Mouse (Mus musculus): ENCODE results near the gene Dtnb. TPM values are rescaled to one million over a fixed set of nuclear protein-coding genes. Genes with fewer than 3 reads are reported as not detected.

The Dtnb gene
- total and polyA plus RNA-seq, 3 experiments = 0.38 to 13.1 TPM; not detected in 1

GRCm38 (mm10) chr12:3602786-3603185 is 30.6 kb downstream of the Dtnb start:
- no peak for DNase-seq (ENCODE audit: low spot score)
- peaks cover 2% of the 10 kb centered on the region; the same call in 1 of the 2 replicates for H3K27me3 ChIP-seq (ENCODE audit: insufficient read depth, low read length)
- H3K9me3 ChIP-seq (replicated peaks) = no peaks in the 10 kb centered on the region
- no peak for ATAC-seq (ENCODE audit: extremely low read depth, insufficient number of reproducible peaks, low FRiP score, poor library complexity, severe bottlenecking)
- no peaks in the 10 kb centered on the region for H3K4me1 ChIP-seq (ENCODE audit: insufficient read depth, low read depth, low read length)
- H3K36me3 ChIP-seq (replicated peaks) = no peaks in the 10 kb centered on the region
- H3K4me3 ChIP-seq (ENCODE audit: low read depth, low read length) = no peak overlapping the region
- TF ChIP-seq GATA1 (IDR thresholded peaks at IDR 0.05; ENCODE audit: borderline replicate concordance, low read length) (no peak), GATA2 (IDR thresholded peaks at IDR 0.05; ENCODE audit: borderline replicate concordance, low read depth, low read length) (no peak), POLR2AphosphoS5 (IDR thresholded peaks at IDR 0.05; ENCODE audit: insufficient replicate concordance, low read depth, low read length) (no peak), TAL1 (conservative IDR thresholded peaks at IDR 0.05; ENCODE audit: low read depth, low read length) (no peak), CTCF (IDR thresholded peaks at IDR 0.05; ENCODE audit: low read depth, low read length) (no peak)

- H3K4me3 ChIP-seq (ENCODE audit: low read depth, low read length) = no peak overlapping the region
- no peaks in the 10 kb centered on the region for H3K4me1 ChIP-seq (ENCODE audit: insufficient read depth, low read depth, low read length)
- H3K36me3 ChIP-seq (replicated peaks) = no peaks in the 10 kb centered on the region
- TF ChIP-seq TAL1 (conservative IDR thresholded peaks at IDR 0.05; ENCODE audit: low read depth, low read length) (no peak), CTCF (IDR thresholded peaks at IDR 0.05; ENCODE audit: low read depth, low read length) (no peak), POLR2AphosphoS5 (IDR thresholded peaks at IDR 0.05; ENCODE audit: insufficient replicate concordance, low read depth, low read length) (no peak), GATA1 (IDR thresholded peaks at IDR 0.05; ENCODE audit: borderline replicate concordance, low read length) (no peak), GATA2 (IDR thresholded peaks at IDR 0.05; ENCODE audit: borderline replicate concordance, low read depth, low read length) (no peak)
- ATAC-seq (ENCODE audit: extremely low read depth, insufficient number of reproducible peaks, low FRiP score, poor library complexity, severe bottlenecking) = no peak
- no peak for DNase-seq (ENCODE audit: low spot score)
- peaks cover 2% of the 10 kb centered on the region; the same call in 1 of the 2 replicates for H3K27me3 ChIP-seq (ENCODE audit: insufficient read depth, low read length)
- H3K9me3 ChIP-seq (replicated peaks) = no peaks in the 10 kb centered on the region
Measured at GRCm38 (mm10) chr12:3606202-3606601, 34.0 kb downstream of the Dtnb start.

- TF ChIP-seq CTCF (IDR thresholded peaks at IDR 0.05; ENCODE audit: low read depth, low read length) (no peak), TAL1 (conservative IDR thresholded peaks at IDR 0.05; ENCODE audit: low read depth, low read length) (no peak), GATA1 (IDR thresholded peaks at IDR 0.05; ENCODE audit: borderline replicate concordance, low read length) (no peak), POLR2AphosphoS5 (IDR thresholded peaks at IDR 0.05; ENCODE audit: insufficient replicate concordance, low read depth, low read length) (no peak), GATA2 (IDR thresholded peaks at IDR 0.05; ENCODE audit: borderline replicate concordance, low read depth, low read length) (no peak)
- Histone ChIP-seq H3K36me3 (replicated peaks) (no peaks in the 10 kb centered on the region), H3K4me3 (ENCODE audit: low read depth, low read length) (no peak overlapping the region), H3K9me3 (replicated peaks) (no peaks in the 10 kb centered on the region), H3K27me3 (ENCODE audit: insufficient read depth, low read length) (peaks cover 2% of the 10 kb centered on the region; the same call in 1 of the 2 replicates), H3K4me1 (ENCODE audit: insufficient read depth, low read depth, low read length) (no peaks in the 10 kb centered on the region)
- ATAC-seq (ENCODE audit: extremely low read depth, insufficient number of reproducible peaks, low FRiP score, poor library complexity, severe bottlenecking) (no peak), DNase-seq (ENCODE audit: low spot score) (no peak)
Measured at GRCm38 (mm10) chr12:3609747-3610146, 37.6 kb downstream of the Dtnb start.

GRCm38 (mm10) chr12:3611871-3612270 is 39.7 kb downstream of the Dtnb start:
- Histone ChIP-seq H3K9me3 (replicated peaks) (no peaks in the 10 kb centered on the region), H3K27me3 (ENCODE audit: insufficient read depth, low read length) (0 out of 2 replicates have a peak, but pooled peaks cover 1% of the 10 kb centered on the region), H3K4me3 (ENCODE audit: low read depth, low read length) (no peak overlapping the region), H3K36me3 (replicated peaks) (no peaks in the 10 kb centered on the region), H3K4me1 (ENCODE audit: insufficient read depth, low read depth, low read length) (no peaks in the 10 kb centered on the region)
- TF ChIP-seq GATA2 (IDR thresholded peaks at IDR 0.05; ENCODE audit: borderline replicate concordance, low read depth, low read length) = no peak
- no peak for TF ChIP-seq GATA1 (IDR thresholded peaks at IDR 0.05; ENCODE audit: borderline replicate concordance, low read length)
- TF ChIP-seq TAL1 (conservative IDR thresholded peaks at IDR 0.05; ENCODE audit: low read depth, low read length) = no peak
- no peak for TF ChIP-seq POLR2AphosphoS5 (IDR thresholded peaks at IDR 0.05; ENCODE audit: insufficient replicate concordance, low read depth, low read length)
- no peak for TF ChIP-seq CTCF (IDR thresholded peaks at IDR 0.05; ENCODE audit: low read depth, low read length)
- ATAC-seq (ENCODE audit: extremely low read depth, insufficient number of reproducible peaks, low FRiP score, poor library complexity, severe bottlenecking) (no peak), DNase-seq (ENCODE audit: low spot score) (no peak)

GRCm38 (mm10) chr12:3615041-3615440 is 42.9 kb downstream of the Dtnb start:
- Histone ChIP-seq H3K4me1 (ENCODE audit: insufficient read depth, low read depth, low read length) (no peaks in the 10 kb centered on the region), H3K36me3 (replicated peaks) (no peaks in the 10 kb centered on the region), H3K27me3 (ENCODE audit: insufficient read depth, low read length) (0 out of 2 replicates have a peak, but pooled peaks cover 2% of the 10 kb centered on the region), H3K9me3 (replicated peaks) (no peaks in the 10 kb centered on the region), H3K4me3 (ENCODE audit: low read depth, low read length) (no peak overlapping the region)
- no peak for TF ChIP-seq GATA1 (IDR thresholded peaks at IDR 0.05; ENCODE audit: borderline replicate concordance, low read length)
- no peak for TF ChIP-seq POLR2AphosphoS5 (IDR thresholded peaks at IDR 0.05; ENCODE audit: insufficient replicate concordance, low read depth, low read length)
- TF ChIP-seq TAL1 (conservative IDR thresholded peaks at IDR 0.05; ENCODE audit: low read depth, low read length) = no peak
- no peak for TF ChIP-seq GATA2 (IDR thresholded peaks at IDR 0.05; ENCODE audit: borderline replicate concordance, low read depth, low read length)
- TF ChIP-seq CTCF (IDR thresholded peaks at IDR 0.05; ENCODE audit: low read depth, low read length) = no peak
- ATAC-seq (ENCODE audit: extremely low read depth, insufficient number of reproducible peaks, low FRiP score, poor library complexity, severe bottlenecking) = no peak
- no peak for DNase-seq (ENCODE audit: low spot score)

- H3K4me1 ChIP-seq (ENCODE audit: insufficient read depth, low read depth, low read length) = no peaks in the 10 kb centered on the region
- ATAC-seq (ENCODE audit: extremely low read depth, insufficient number of reproducible peaks, low FRiP score, poor library complexity, severe bottlenecking) (no peak), DNase-seq (ENCODE audit: low spot score) (no peak)
- H3K27me3 ChIP-seq (ENCODE audit: insufficient read depth, low read length) = 0 out of 2 replicates have a peak, but pooled peaks cover 2% of the 10 kb centered on the region
- TF ChIP-seq POLR2AphosphoS5 (IDR thresholded peaks at IDR 0.05; ENCODE audit: insufficient replicate concordance, low read depth, low read length) = no peak
- no peak for TF ChIP-seq GATA1 (IDR thresholded peaks at IDR 0.05; ENCODE audit: borderline replicate concordance, low read length)
- TF ChIP-seq TAL1 (conservative IDR thresholded peaks at IDR 0.05; ENCODE audit: low read depth, low read length) = no peak
- no peak for TF ChIP-seq CTCF (IDR thresholded peaks at IDR 0.05; ENCODE audit: low read depth, low read length)
- no peak for TF ChIP-seq GATA2 (IDR thresholded peaks at IDR 0.05; ENCODE audit: borderline replicate concordance, low read depth, low read length)
- H3K36me3 ChIP-seq (replicated peaks) = no peaks in the 10 kb centered on the region
- H3K4me3 ChIP-seq (ENCODE audit: low read depth, low read length) = no peak overlapping the region
- no peaks in the 10 kb centered on the region for H3K9me3 ChIP-seq (replicated peaks)
Measured at GRCm38 (mm10) chr12:3618144-3619020, 46.2 kb downstream of the Dtnb start.
